10 mouse cellular contexts compared by ENCODE assay signal in the genomic region with DNA sequence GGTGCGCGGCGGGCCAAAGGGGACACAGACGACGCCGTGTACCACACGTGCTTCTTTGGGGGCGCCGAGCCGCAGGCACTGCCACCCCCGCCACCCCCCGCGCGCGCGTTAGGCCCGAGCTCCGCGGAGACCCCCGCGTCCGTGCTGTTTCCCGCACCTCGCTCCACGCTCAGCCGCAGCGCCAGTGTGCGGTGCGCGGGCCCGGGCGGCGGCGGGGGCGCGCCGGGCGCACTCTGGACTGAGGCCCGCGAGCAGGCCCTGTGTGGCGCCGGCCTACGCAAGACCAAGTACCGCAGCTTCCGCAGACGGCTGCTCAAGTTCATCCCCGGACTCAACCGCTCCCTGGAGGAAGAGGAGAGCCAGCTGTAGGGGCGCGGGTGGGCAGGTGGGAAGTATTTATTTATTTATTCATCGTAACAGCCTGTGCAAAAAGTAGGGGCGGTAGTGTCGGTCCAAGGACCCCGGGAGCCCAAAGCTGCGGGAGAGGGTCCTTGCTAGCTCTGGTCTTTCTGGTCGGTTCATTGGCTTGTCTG. TPM values are rescaled to one million over a fixed set of nuclear protein-coding genes. Genes with fewer than 3 reads are reported as not detected.
A peak's percentile ranks its signal among the peaks of the same experiment; 100 is the strongest.
DNase-seq lines count a peak whose midpoint lies in the region; ATAC-seq and TF ChIP-seq lines count a peak whose summit lies in the region.
"Had no signal": no experiment of that assay in that cellular context is flagged by ENCODE, and none has a peak within 500 bp of the region (broad histone marks: within the 10 kb centered on the region; RNA-seq: fewer than 3 reads in every experiment).

No protein-coding gene starts in this region.

- peaks cover 24% of the 10 kb centered on the region; the same call in 1 of the 2 replicates for H3K36me3 ChIP-seq in kidney, embryonic 14.5 days (ENCODE audit: control insufficient read depth, insufficient read depth, low read length)
- peaks cover 18% of the 10 kb centered on the region for H3K36me3 ChIP-seq in ES-E14 (ENCODE audit: control insufficient read depth, insufficient read depth, low read length, poor library complexity, severe bottlenecking)
- H3K36me3 ChIP-seq in forebrain, embryonic 15.5 days: 0 out of 2 replicates have a peak, but pooled peaks cover 3% of the 10 kb centered on the region
- H3K36me3 ChIP-seq in midbrain, embryonic 10.5 days: peaks cover 42% of the 10 kb centered on the region
- H3K36me3 ChIP-seq: G1E had no signal

- peak overlapping the region; percentile 18 for H3K4me3 ChIP-seq in kidney, embryonic 14.5 days (ENCODE audit: low read length)
- H3K4me3 ChIP-seq in ES-E14 (ENCODE audit: insufficient read depth in 1 of 2, low read depth in 1 of 2, low read length in 2 of 2, poor library complexity in 1 of 2, severe bottlenecking in 1 of 2): peak overlapping the region; percentile 62 to 73
- peak overlapping the region; percentile 8; the same call in 1 of the 2 replicates for H3K4me3 ChIP-seq in forebrain, embryonic 15.5 days
- peak overlapping the region; percentile 32 for H3K4me3 ChIP-seq in midbrain, embryonic 10.5 days

- 53% methylated on average over 56 of the region's 56 CpGs for WGBS in kidney, embryonic 14.5 days
- WGBS in forebrain, embryonic 15.5 days: 67% methylated on average over 56 of the region's 56 CpGs
- WGBS in midbrain, embryonic 10.5 days: 68% methylated on average over 56 of the region's 56 CpGs

- no peak overlapping the region for H3K27ac ChIP-seq in kidney, embryonic 14.5 days (ENCODE audit: low read depth, low read length)
- H3K27ac ChIP-seq in ES-E14 (ENCODE audit: insufficient read depth, low read depth, low read length, poor library complexity, severe bottlenecking): peak overlapping the region; percentile 26; the same call in 1 of the 2 replicates
- H3K27ac ChIP-seq in forebrain, embryonic 15.5 days (replicated peaks): no peak overlapping the region
- H3K27ac ChIP-seq in midbrain, embryonic 10.5 days (replicated peaks): peak overlapping the region; percentile 17; the same call in 1 of the 2 replicates
- H3K27ac ChIP-seq: liver, embryonic 14.5 days had no signal

- no peaks in the 10 kb centered on the region for H3K9me3 ChIP-seq in kidney, embryonic 14.5 days (ENCODE audit: control insufficient read depth, low read length)
- H3K9me3 ChIP-seq in ES-E14 (ENCODE audit: control insufficient read depth, insufficient read depth, low read depth, low read length): no peaks in the 10 kb centered on the region
- H3K9me3 ChIP-seq in forebrain, embryonic 15.5 days: no peaks in the 10 kb centered on the region
- peaks cover 6% of the 10 kb centered on the region for H3K9me3 ChIP-seq in midbrain, embryonic 10.5 days (replicated peaks)

- peak overlapping the region; percentile 42 for H3K4me2 ChIP-seq in kidney, embryonic 14.5 days (replicated peaks; ENCODE audit: low read depth, low read length)
- peak overlapping the region; percentile 21 for H3K4me2 ChIP-seq in forebrain, embryonic 15.5 days (replicated peaks)

- no peak for DNase-seq in kidney, postnatal 14 days
- DNase-seq in ES-E14 (ENCODE audit: low read depth, low spot score): no peak
- no peak for DNase-seq in midbrain, embryonic 10.5 days (ENCODE audit: low spot score)
- DNase-seq in spleen, adult 12 weeks (ENCODE audit: low spot score): no peak
- no peak for DNase-seq in cerebellum, adult 8-10 months
- DNase-seq in layer of hippocampus, postnatal 36 days: no peak

- peaks cover 10% of the 10 kb centered on the region; the same call in 1 of the 2 replicates for H3K4me1 ChIP-seq in kidney, embryonic 14.5 days (ENCODE audit: control insufficient read depth, insufficient read depth, low read length)
- peaks cover 12 to 43% of the 10 kb centered on the region in 2 experiments for H3K4me1 ChIP-seq in ES-E14 (ENCODE audit: control insufficient read depth in 2 of 2, insufficient read depth in 2 of 2, low read length in 2 of 2, poor library complexity in 1 of 2)
- H3K4me1 ChIP-seq in forebrain, embryonic 15.5 days: peaks cover 14% of the 10 kb centered on the region; the same call in 1 of the 2 replicates
- H3K4me1 ChIP-seq in midbrain, embryonic 10.5 days: peaks cover 55% of the 10 kb centered on the region

- peak overlapping the region; percentile 40 for H3K9ac ChIP-seq in kidney, embryonic 14.5 days (ENCODE audit: low read depth, low read length)
- H3K9ac ChIP-seq in ES-E14 (ENCODE audit: insufficient read depth, low read depth, low read length, poor library complexity, severe bottlenecking): peak overlapping the region; percentile 75
- H3K9ac ChIP-seq in forebrain, embryonic 15.5 days (replicated peaks): no peak overlapping the region
- H3K9ac ChIP-seq: liver, embryonic 14.5 days had no signal

- in situ Hi-C loops in ES-E14 (cut with MboI; ENCODE audit: low sequenced_read_pairs in 2 of 2, unreplicated experiment in 2 of 2): no loop called here

- H3K27me3 ChIP-seq in kidney, embryonic 14.5 days (ENCODE audit: control insufficient read depth, insufficient read depth, low read length): no peaks in the 10 kb centered on the region
- no peaks in the 10 kb centered on the region; the same call in 1 of the 2 replicates for H3K27me3 ChIP-seq in forebrain, embryonic 15.5 days
- peaks cover 44% of the 10 kb centered on the region for H3K27me3 ChIP-seq in midbrain, embryonic 10.5 days (ENCODE audit: low read depth, poor library complexity, severe bottlenecking)

- no peak for ATAC-seq in kidney, embryonic 14.5 days (ENCODE audit: low FRiP score, low TSS enrichment)
- no peak for ATAC-seq in forebrain, embryonic 15.5 days (replicated peaks)

TF ChIP-seq in ES-E14, 5 proteins besides CTCF, POLR2A, EP300 and RAD21:
- TF ChIP-seq HCFC1 (IDR thresholded peaks at IDR 0.05; ENCODE audit: borderline replicate concordance, insufficient read depth, low read length): no peak
- no peak for TF ChIP-seq MAFK (IDR thresholded peaks at IDR 0.05; ENCODE audit: insufficient read depth, low read depth, low read length)
- no peak for TF ChIP-seq CHD2 (IDR thresholded peaks at IDR 0.05; ENCODE audit: low read depth, low read length)
- TF ChIP-seq ZNF384 (IDR thresholded peaks at IDR 0.05; ENCODE audit: low read depth, low read length): no peak
- no peak for TF ChIP-seq ZC3H11A (IDR thresholded peaks at IDR 0.05; ENCODE audit: borderline replicate concordance, low read depth, low read length)
TF ChIP-seq in ES-E14: peak in this region for 0.

RNA-seq across cellular contexts. Expression of gene Grasp, which starts 7.7 kb away (rescaled TPM):
- polyA plus RNA-seq in kidney, embryonic 14.5 days (2014; fragmentation: Nextera tagmentation; extraction: Ambion mirVana): 5.0 and 5.7 TPM in 2 replicates
- total RNA-seq in ES-E14 (2012; rRNA removed): 10.8 and 12.9 TPM in 2 replicates
- 1.3 and 1.7 TPM in 2 replicates for polyA plus RNA-seq in forebrain, embryonic 15.5 days (2015; fragmentation: Nextera tagmentation; extraction: Ambion mirVana)
- 3.2 and 4.2 TPM in 2 replicates for polyA plus RNA-seq in midbrain, embryonic 10.5 days (2016; fragmentation: Nextera tagmentation; extraction: Ambion mirVana)
- 10 to 100 TPM; 68.7 to 70.3 TPM for total RNA-seq in layer of hippocampus, postnatal 36 days (2021)

RNA-seq across cellular contexts. Expression of gene Nr4a1, which starts 22.4 kb away (rescaled TPM):
- polyA plus RNA-seq in kidney, embryonic 14.5 days (2014; fragmentation: Nextera tagmentation; extraction: Ambion mirVana): 4.5 and 5.0 TPM in 2 replicates
- total RNA-seq in ES-E14 (2012; rRNA removed): 8.5 and 12.1 TPM in 2 replicates
- 3.7 and 4.3 TPM in 2 replicates for polyA plus RNA-seq in forebrain, embryonic 15.5 days (2015; fragmentation: Nextera tagmentation; extraction: Ambion mirVana)
- 2.8 and 2.9 TPM in 2 replicates for polyA plus RNA-seq in midbrain, embryonic 10.5 days (2016; fragmentation: Nextera tagmentation; extraction: Ambion mirVana)
- total RNA-seq in layer of hippocampus, postnatal 36 days (2021): 10 to 100 TPM; 53.8 to 63.8 TPM
- total RNA-seq: G1E had no signal

RNA-seq across cellular contexts. Expression of gene Atg101, which starts 52.4 kb away (rescaled TPM):
- polyA plus RNA-seq in kidney, embryonic 14.5 days (2014; fragmentation: Nextera tagmentation; extraction: Ambion mirVana): 71.8 and 76.5 TPM in 2 replicates
- 116 and 119 TPM in 2 replicates for total RNA-seq in ES-E14 (2012; rRNA removed)
- polyA plus RNA-seq in forebrain, embryonic 15.5 days (2015; fragmentation: Nextera tagmentation; extraction: Ambion mirVana): 86.4 and 86.8 TPM in 2 replicates
- polyA plus RNA-seq in midbrain, embryonic 10.5 days (2016; fragmentation: Nextera tagmentation; extraction: Ambion mirVana): 80.8 TPM in 2 replicates
- 10 to 100 TPM; 48.8 to 49.5 TPM for total RNA-seq in layer of hippocampus, postnatal 36 days (2021)

RNA-seq across cellular contexts. Expression of gene Acvr1b, which starts 57.8 kb away (rescaled TPM):
- 6.0 and 7.2 TPM in 2 replicates for polyA plus RNA-seq in kidney, embryonic 14.5 days (2014; fragmentation: Nextera tagmentation; extraction: Ambion mirVana)
- 26.4 and 43.4 TPM in 2 replicates for total RNA-seq in ES-E14 (2012; rRNA removed)
- 22.6 and 22.8 TPM in 2 replicates for polyA plus RNA-seq in forebrain, embryonic 15.5 days (2015; fragmentation: Nextera tagmentation; extraction: Ambion mirVana)
- 5.4 and 7.0 TPM in 2 replicates for polyA plus RNA-seq in midbrain, embryonic 10.5 days (2016; fragmentation: Nextera tagmentation; extraction: Ambion mirVana)
- 10 to 100 TPM; 85.2 to 88.5 TPM for total RNA-seq in layer of hippocampus, postnatal 36 days (2021)
- polyA plus RNA-seq: G1E had no signal

Comparison
In these comparisons a context has a peak if more than half of its experiments do, and no peak if none do; other contexts are left out.
1. H3K27ac ChIP-seq: peak in ES-E14 (single experiment) and midbrain, embryonic 10.5 days (single experiment); none in kidney, embryonic 14.5 days (single experiment) and forebrain, embryonic 15.5 days (single experiment).
2. H3K4me3 ChIP-seq: peak in every context shown above with its lines; median percentile 68 in ES-E14; 32 in midbrain, embryonic 10.5 days; 18 in kidney, embryonic 14.5 days; 8 in forebrain, embryonic 15.5 days.